Mouse (Mus musculus) hindlimb bud, embryonic 11.5 days (tissue): Measurements from ENCODE around the gene Papola.
A peak's percentile ranks its signal among the peaks of the same experiment; 100 is the strongest.

Experiments
- DNase-seq: peaks from one replicate; pipeline ENCODE4 v3.0.0-alpha.2; 2012; ENCODE audit warnings: low read depth, low spot score; ENCODE audit errors: extremely low spot score

The Papola gene

GRCm38 (mm10) chr12:105784196-105784999, at the start of gene Papola:
Gene Papola (plus strand): TSS chr12:105784694.
- DNase-seq: peak; percentile 82

GRCm38 (mm10) chr12:105735226-105735888, 49.1 kb upstream of the Papola start:
- no peak for DNase-seq

GRCm38 (mm10) chr12:105735889-105736251, 48.6 kb upstream of the Papola start:
- no peak for DNase-seq

- DNase-seq: no peak
These were observed 46.0 kb upstream of the Papola start for GRCm38 (mm10) chr12:105738316-105739096.

GRCm38 (mm10) chr12:105739656-105740055, 44.8 kb upstream of the Papola start:
- no peak for DNase-seq

GRCm38 (mm10) chr12:105748114-105748513, 36.4 kb upstream of the Papola start:
- no peak for DNase-seq

- DNase-seq: no peak
These were observed 30.7 kb upstream of the Papola start for GRCm38 (mm10) chr12:105753813-105754212.

GRCm38 (mm10) chr12:105757816-105758497, 26.5 kb upstream of the Papola start:
- DNase-seq: no peak

GRCm38 (mm10) chr12:105758911-105759310, 25.6 kb upstream of the Papola start:
- DNase-seq: no peak

- no peak for DNase-seq
These were observed 24.5 kb upstream of the Papola start for GRCm38 (mm10) chr12:105759849-105760478.

- DNase-seq: no peak
These were observed 23.3 kb upstream of the Papola start for GRCm38 (mm10) chr12:105761171-105761570.

GRCm38 (mm10) chr12:105761629-105762028, 22.9 kb upstream of the Papola start:
- DNase-seq: no peak

- no peak for DNase-seq
These were observed 14.8 kb upstream of the Papola start for GRCm38 (mm10) chr12:105769700-105770099.

- DNase-seq: no peak
These were observed 9.6 kb upstream of the Papola start for GRCm38 (mm10) chr12:105774871-105775270.

GRCm38 (mm10) chr12:105777651-105778050, 6.8 kb upstream of the Papola start:
- DNase-seq: no peak

GRCm38 (mm10) chr12:105785000-105785774, 693 bp downstream of the Papola start:
- no peak for DNase-seq

- DNase-seq: no peak
These were observed 1.6 kb downstream of the Papola start for GRCm38 (mm10) chr12:105786113-105786512.

- no peak for DNase-seq
These were observed 3.1 kb downstream of the Papola start for GRCm38 (mm10) chr12:105787626-105788025.

GRCm38 (mm10) chr12:105789885-105790284, 5.4 kb downstream of the Papola start:
- no peak for DNase-seq

- no peak for DNase-seq
These were observed 10.4 kb downstream of the Papola start for GRCm38 (mm10) chr12:105794896-105795295.
